ENCODE assay signal across 22 mouse cellular contexts in the genomic region with DNA sequence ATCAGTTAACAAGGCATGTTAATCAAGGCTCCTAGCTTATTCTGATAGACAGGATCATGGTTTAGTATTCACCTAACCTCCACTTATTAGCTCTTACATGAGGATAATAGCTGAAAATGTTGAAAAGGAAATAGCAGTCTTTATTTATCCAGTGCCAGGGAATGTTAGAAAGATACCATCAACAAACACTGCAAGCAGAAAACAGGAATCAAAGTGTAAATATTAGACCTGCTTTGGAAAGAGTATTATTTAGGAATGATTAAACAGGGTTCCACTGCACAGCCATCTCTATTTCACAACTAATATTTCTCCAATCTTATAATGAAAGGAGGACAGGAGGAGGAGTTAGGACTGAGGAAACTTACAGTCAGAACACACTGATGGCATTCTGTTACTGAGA.
DNase-seq lines count a peak whose midpoint lies in the region; ATAC-seq lines count a peak whose summit lies in the region.
"Had no signal": no experiment of that assay in that cellular context is flagged by ENCODE, and none has a peak within 500 bp of the region (broad histone marks: within the 10 kb centered on the region; RNA-seq: fewer than 3 reads in every experiment).

No protein-coding gene starts in this region.

- no peak overlapping the region for H3K4me2 ChIP-seq in hindbrain, embryonic 15.5 days
- H3K4me2 ChIP-seq in hindbrain, embryonic 11.5 days (replicated peaks; ENCODE audit: low read depth, low read length), result no peak overlapping the region
- H3K4me2 ChIP-seq in forebrain, embryonic 14.5 days (ENCODE audit: low read length), result no peak overlapping the region
- H3K4me2 ChIP-seq in midbrain, embryonic 12.5 days (replicated peaks), result peak overlapping the region; percentile 9; the same call in 1 of the 2 replicates
- H3K4me2 ChIP-seq: kidney, embryonic 15.5 days; neural tube, embryonic 13.5 days; stomach, embryonic 15.5 days had no signal

- no peak for ATAC-seq in hindbrain, embryonic 15.5 days (ENCODE audit: low FRiP score, low read depth)
- ATAC-seq in hindbrain, embryonic 11.5 days (ENCODE audit: low FRiP score), result no peak; the same call in 1 of the 2 replicates
- no peak for ATAC-seq in forebrain, embryonic 14.5 days
- ATAC-seq in midbrain, embryonic 12.5 days (ENCODE audit: low FRiP score, low read depth), result no peak
- ATAC-seq: intestine, postnatal 0 days had no signal

- no peaks in the 10 kb centered on the region for H3K9me3 ChIP-seq in hindbrain, embryonic 15.5 days
- no peaks in the 10 kb centered on the region for H3K9me3 ChIP-seq in hindbrain, embryonic 11.5 days (ENCODE audit: control insufficient read depth, low read length)
- no peaks in the 10 kb centered on the region for H3K9me3 ChIP-seq in embryonic facial prominence, embryonic 10.5 days
- no peaks in the 10 kb centered on the region for H3K9me3 ChIP-seq in forebrain, embryonic 14.5 days (replicated peaks; ENCODE audit: control insufficient read depth, low read length)
- no peaks in the 10 kb centered on the region for H3K9me3 ChIP-seq in midbrain, embryonic 12.5 days
- H3K9me3 ChIP-seq: heart, embryonic 10.5 days; kidney, embryonic 15.5 days; neural tube, embryonic 13.5 days; stomach, embryonic 15.5 days had no signal

- peaks cover 7% of the 10 kb centered on the region for H3K4me1 ChIP-seq in hindbrain, embryonic 15.5 days (replicated peaks)
- no peaks in the 10 kb centered on the region for H3K4me1 ChIP-seq in hindbrain, embryonic 11.5 days (replicated peaks; ENCODE audit: control insufficient read depth, insufficient read depth, low read length)
- H3K4me1 ChIP-seq in embryonic facial prominence, embryonic 10.5 days, result peaks cover 41% of the 10 kb centered on the region
- peaks cover 40% of the 10 kb centered on the region for H3K4me1 ChIP-seq in forebrain, embryonic 14.5 days (ENCODE audit: control insufficient read depth, insufficient read depth, low read length)
- H3K4me1 ChIP-seq in midbrain, embryonic 12.5 days, result peaks cover 53% of the 10 kb centered on the region
- H3K4me1 ChIP-seq: kidney, embryonic 15.5 days; stomach, embryonic 15.5 days had no signal

- no peak overlapping the region for H3K4me3 ChIP-seq in hindbrain, embryonic 15.5 days
- H3K4me3 ChIP-seq in hindbrain, embryonic 11.5 days (ENCODE audit: low read depth, low read length), result no peak overlapping the region
- H3K4me3 ChIP-seq in embryonic facial prominence, embryonic 10.5 days, result no peak overlapping the region
- H3K4me3 ChIP-seq in forebrain, embryonic 14.5 days (ENCODE audit: low read depth, low read length), result no peak overlapping the region
- H3K4me3 ChIP-seq in midbrain, embryonic 12.5 days, result no peak overlapping the region
- H3K4me3 ChIP-seq: heart, embryonic 10.5 days; kidney, embryonic 15.5 days; myocyte; neural tube, embryonic 13.5 days; stomach, embryonic 15.5 days had no signal

- H3K27me3 ChIP-seq in hindbrain, embryonic 15.5 days, result no peaks in the 10 kb centered on the region
- H3K27me3 ChIP-seq in hindbrain, embryonic 11.5 days (ENCODE audit: control insufficient read depth, insufficient read depth, low read length), result no peaks in the 10 kb centered on the region
- no peaks in the 10 kb centered on the region for H3K27me3 ChIP-seq in embryonic facial prominence, embryonic 10.5 days (replicated peaks; ENCODE audit: low read depth, poor library complexity, severe bottlenecking)
- no peaks in the 10 kb centered on the region for H3K27me3 ChIP-seq in forebrain, embryonic 14.5 days (replicated peaks; ENCODE audit: control insufficient read depth, insufficient read depth, low read length)
- peaks cover 2% of the 10 kb centered on the region for H3K27me3 ChIP-seq in midbrain, embryonic 12.5 days
- H3K27me3 ChIP-seq: kidney, embryonic 15.5 days; neural tube, embryonic 13.5 days; stomach, embryonic 15.5 days had no signal

- 0 out of 2 replicates have a peak overlapping the region, but pooled peaks have one; percentile 17 for H3K27ac ChIP-seq in hindbrain, embryonic 15.5 days (replicated peaks)
- H3K27ac ChIP-seq in hindbrain, embryonic 11.5 days (ENCODE audit: low read depth, low read length), result no peak overlapping the region
- H3K27ac ChIP-seq in embryonic facial prominence, embryonic 10.5 days (replicated peaks), result 0 out of 2 replicates have a peak overlapping the region, but pooled peaks have one; percentile 30
- peak overlapping the region; percentile 63 for H3K27ac ChIP-seq in forebrain, embryonic 14.5 days (ENCODE audit: low read depth, low read length)
- H3K27ac ChIP-seq in midbrain, embryonic 12.5 days (replicated peaks), result peak overlapping the region; percentile 80
- H3K27ac ChIP-seq: heart, embryonic 10.5 days; kidney, embryonic 15.5 days; liver, embryonic 14.5 days; neural tube, embryonic 13.5 days; stomach, embryonic 15.5 days had no signal

- no peak overlapping the region for H3K9ac ChIP-seq in hindbrain, embryonic 15.5 days
- no peak overlapping the region for H3K9ac ChIP-seq in hindbrain, embryonic 11.5 days (ENCODE audit: low read depth, low read length)
- no peak overlapping the region for H3K9ac ChIP-seq in forebrain, embryonic 14.5 days (ENCODE audit: low read length)
- no peak overlapping the region for H3K9ac ChIP-seq in midbrain, embryonic 12.5 days (replicated peaks)
- H3K9ac ChIP-seq: kidney, embryonic 15.5 days; liver, embryonic 14.5 days; neural tube, embryonic 13.5 days; stomach, embryonic 15.5 days had no signal

- H3K36me3 ChIP-seq in hindbrain, embryonic 15.5 days, result no peaks in the 10 kb centered on the region
- no peaks in the 10 kb centered on the region for H3K36me3 ChIP-seq in hindbrain, embryonic 11.5 days (ENCODE audit: control insufficient read depth, insufficient read depth, low read length)
- no peaks in the 10 kb centered on the region for H3K36me3 ChIP-seq in embryonic facial prominence, embryonic 10.5 days (replicated peaks)
- H3K36me3 ChIP-seq in forebrain, embryonic 14.5 days (ENCODE audit: control insufficient read depth, insufficient read depth, low read length), result no peaks in the 10 kb centered on the region
- H3K36me3 ChIP-seq in midbrain, embryonic 12.5 days, result no peaks in the 10 kb centered on the region
- H3K36me3 ChIP-seq: heart, embryonic 10.5 days; kidney, embryonic 15.5 days; neural tube, embryonic 13.5 days; stomach, embryonic 15.5 days had no signal

- DNase-seq in hindbrain, embryonic 11.5 days (ENCODE audit: low spot score), result no peak
- DNase-seq in embryonic facial prominence, embryonic 10.5 days (ENCODE audit: low spot score), result no peak
- DNase-seq in forebrain, embryonic 14.5 days (ENCODE audit: low spot score), result no peak
- no peak for DNase-seq in kidney, postnatal 4 days
- no peak for DNase-seq in heart, adult 8-10 months (ENCODE audit: low spot score)
- DNase-seq in spleen, postnatal 10 days (ENCODE audit: low spot score in 2 of 2), result no peak
- DNase-seq: adrenal gland, postnatal 36 days; cerebellum, adult 9-10 months; gastrocnemius, postnatal 36 days; heart, postnatal 4 days; lung, postnatal 4 days; right cerebral cortex, postnatal 25 days; thymus, postnatal 25 days had no signal
